Mouse (Mus musculus) limb, embryonic 12.5 days (tissue): Measurements from ENCODE around the gene Gm17720. TPM values are rescaled to one million over a fixed set of nuclear protein-coding genes. Genes with fewer than 3 reads are reported as not detected.
A peak's percentile ranks its signal among the peaks of the same experiment; 100 is the strongest.

Source experiments
- ATAC-seq: fragments of 200-750 bp; cut with Nextera tagmentation; 2 replicates; pipeline ENCODE4 v1.8.0; 2017; ENCODE audit warnings: low read depth, moderate TSS enrichment; ENCODE audit not compliant: insufficient number of reproducible peaks, insufficient read depth, low FRiP score, low TSS enrichment
- H3K27ac ChIP-seq: fragments of 300-500 bp; sonication (generic); 2 replicates; pipeline ENCODE4 v1.5.1; 2016; ENCODE audit warnings: mild to moderate bottlenecking, moderate library complexity
- H3K27me3 ChIP-seq: fragments of 300-500 bp; sonication (generic); 2 replicates; pipeline ENCODE4 v1.6.1; 2016; ENCODE audit warnings: mild to moderate bottlenecking, moderate library complexity
- H3K36me3 ChIP-seq: fragments of 300-500 bp; sonication (generic); 2 replicates; pipeline ENCODE4 v1.6.1; 2016; ENCODE audit warnings: mild to moderate bottlenecking, moderate library complexity
- H3K4me1 ChIP-seq: fragments of 300-500 bp; sonication (generic); replicated peaks from 2 replicates; pipeline ENCODE4 v1.6.1; 2016
- H3K4me2 ChIP-seq: fragments of 300-500 bp; sonication (generic); 2 replicates; pipeline ENCODE4 v1.6.1; 2016; ENCODE audit warnings: mild to moderate bottlenecking, moderate library complexity
- H3K4me3 ChIP-seq: fragments of 300-500 bp; sonication (generic); replicated peaks from 2 replicates; pipeline ENCODE4 v1.5.1; 2016; ENCODE audit warnings: mild to moderate bottlenecking
- H3K9ac ChIP-seq: fragments of 300-500 bp; sonication (generic); replicated peaks from 2 replicates; pipeline ENCODE4 v1.6.1; 2016; ENCODE audit warnings: mild to moderate bottlenecking, moderate library complexity
- H3K9me3 ChIP-seq: fragments of 300-500 bp; sonication (generic); 2 replicates; pipeline ENCODE4 v1.6.1; 2016; ENCODE audit warnings: mild to moderate bottlenecking, moderate library complexity
- WGBS: fragments of 180-500 bp; shearing (Covaris S2); methylation state at CpG from one replicate; pipeline ENCODE4 v1.1.7; 2016; 5-methylcytosine and 5-hydroxymethylcytosine counted together
- polyA plus RNA-seq: library from polyadenylated mRNA; unstranded; fragments of >200 nt; fragmentation: Nextera tagmentation; extraction: Ambion mirVana; gene quantifications from 2 replicates; pipeline ENCODE4 v1.2.1, GENCODE M21; 2016

Gene Gm17720
- polyA plus RNA-seq, 1 experiment from 2014 or later: not detected

- Histone ChIP-seq H3K36me3 (peaks cover 15% of the 10 kb centered on the region; the same call in 1 of the 2 replicates), H3K4me3 (peak within 1 kb of the TSS; percentile 69), H3K9me3 (no peaks in the 10 kb centered on the region), H3K4me2 (peak within 1 kb of the TSS; percentile 88), H3K9ac (peak within 1 kb of the TSS; percentile 74), H3K4me1 (peaks cover 11% of the 10 kb centered on the region), H3K27me3 (no peaks in the 10 kb centered on the region), H3K27ac (no peak within 1 kb of the TSS)
- peak; percentile 87 for ATAC-seq
- 7% methylated on average over 54 of the region's 54 CpGs for WGBS
These were observed 23.0 kb downstream of the Gm17720 start, which contains the start of gene Zfp612 for GRCm38 (mm10) chr8:110079282-110080221. TSS of gene Zfp612 (plus strand) at chr8:110079746.

GRCm38 (mm10) chr8:110074496-110074895 lies 28.1 kb downstream of the Gm17720 start:
- Histone ChIP-seq H3K4me1 (no peaks in the 10 kb centered on the region), H3K36me3 (no peaks in the 10 kb centered on the region), H3K9me3 (no peaks in the 10 kb centered on the region), H3K27ac (no peak overlapping the region), H3K9ac (no peak overlapping the region), H3K27me3 (peaks cover 10% of the 10 kb centered on the region), H3K4me2 (no peak overlapping the region), H3K4me3 (no peak overlapping the region)
- 82% methylated on average over 8 of the region's 8 CpGs for WGBS
- ATAC-seq: no peak

GRCm38 (mm10) chr8:110071600-110071999 lies 31.0 kb downstream of the Gm17720 start:
- H3K27me3 ChIP-seq: peaks cover 10% of the 10 kb centered on the region
- no peak overlapping the region for H3K9ac ChIP-seq
- no peak for ATAC-seq
- no peak overlapping the region for H3K27ac ChIP-seq
- WGBS: 14% methylated on average over 9 of the region's 9 CpGs
- H3K4me1 ChIP-seq: no peaks in the 10 kb centered on the region
- H3K9me3 ChIP-seq: no peaks in the 10 kb centered on the region
- H3K36me3 ChIP-seq: no peaks in the 10 kb centered on the region
- no peak overlapping the region for H3K4me2 ChIP-seq
- no peak overlapping the region for H3K4me3 ChIP-seq

GRCm38 (mm10) chr8:110069706-110070105 lies 32.8 kb downstream of the Gm17720 start:
- Histone ChIP-seq H3K4me2 (no peak overlapping the region), H3K27ac (no peak overlapping the region), H3K4me1 (no peaks in the 10 kb centered on the region), H3K4me3 (no peak overlapping the region), H3K36me3 (no peaks in the 10 kb centered on the region), H3K27me3 (peaks cover 10% of the 10 kb centered on the region), H3K9ac (no peak overlapping the region), H3K9me3 (no peaks in the 10 kb centered on the region)
- no peak for ATAC-seq
- WGBS: 74% methylated on average over 4 of the region's 4 CpGs

- Histone ChIP-seq H3K4me2 (no peak overlapping the region), H3K4me1 (no peaks in the 10 kb centered on the region), H3K9ac (no peak overlapping the region), H3K9me3 (peaks cover 4% of the 10 kb centered on the region; the same call in 1 of the 2 replicates), H3K4me3 (no peak overlapping the region), H3K27me3 (no peaks in the 10 kb centered on the region), H3K27ac (no peak overlapping the region), H3K36me3 (no peaks in the 10 kb centered on the region)
- ATAC-seq: no peak
- WGBS: 86% methylated on average over 4 of the region's 4 CpGs
These were observed 36.9 kb downstream of the Gm17720 start for GRCm38 (mm10) chr8:110065676-110066075.

- no peak for ATAC-seq
- WGBS: 92% methylated on average over 18 of the region's 18 CpGs
These were observed 37.8 kb downstream of the Gm17720 start for GRCm38 (mm10) chr8:110064606-110065365.

GRCm38 (mm10) chr8:110064161-110064560 lies 38.4 kb downstream of the Gm17720 start:
- Histone ChIP-seq H3K4me1 (no peaks in the 10 kb centered on the region), H3K9ac (no peak overlapping the region), H3K27ac (no peak overlapping the region), H3K36me3 (no peaks in the 10 kb centered on the region), H3K4me3 (no peak overlapping the region), H3K9me3 (peaks cover 4% of the 10 kb centered on the region; the same call in 1 of the 2 replicates), H3K4me2 (no peak overlapping the region), H3K27me3 (no peaks in the 10 kb centered on the region)
- no peak for ATAC-seq
- WGBS: 77% methylated on average over 9 of the region's 9 CpGs

More at GRCm38 (mm10) chr8:110064606-110065365, 37.8 kb downstream of the Gm17720 start:
- no peaks in the 10 kb centered on the region for H3K27me3 ChIP-seq
- H3K4me1 ChIP-seq: no peaks in the 10 kb centered on the region
- H3K27ac ChIP-seq: no peak overlapping the region
- H3K4me3 ChIP-seq: no peak overlapping the region
- no peaks in the 10 kb centered on the region for H3K36me3 ChIP-seq
- peaks cover 4% of the 10 kb centered on the region; the same call in 1 of the 2 replicates for H3K9me3 ChIP-seq
- no peak overlapping the region for H3K9ac ChIP-seq
- no peak overlapping the region for H3K4me2 ChIP-seq

GRCm38 (mm10) chr8:110058207-110058606 lies 44.3 kb downstream of the Gm17720 start:
- Histone ChIP-seq H3K27ac (no peak overlapping the region), H3K27me3 (no peaks in the 10 kb centered on the region; the same call in 1 of the 2 replicates), H3K36me3 (no peaks in the 10 kb centered on the region), H3K4me1 (no peaks in the 10 kb centered on the region), H3K4me3 (no peak overlapping the region), H3K9me3 (peaks cover 4% of the 10 kb centered on the region; the same call in 1 of the 2 replicates), H3K9ac (no peak overlapping the region), H3K4me2 (no peak overlapping the region)
- 75% methylated on average over 8 of the region's 8 CpGs for WGBS
- no peak for ATAC-seq

- no peak overlapping the region for H3K9ac ChIP-seq
- H3K36me3 ChIP-seq: no peaks in the 10 kb centered on the region
- 82% methylated on average over 6 of the region's 6 CpGs for WGBS
- H3K4me1 ChIP-seq: no peaks in the 10 kb centered on the region
- H3K4me2 ChIP-seq: no peak overlapping the region
- no peak for ATAC-seq
- H3K9me3 ChIP-seq: no peaks in the 10 kb centered on the region
- no peak overlapping the region for H3K27ac ChIP-seq
- no peak overlapping the region for H3K4me3 ChIP-seq
- H3K27me3 ChIP-seq: no peaks in the 10 kb centered on the region; the same call in 1 of the 2 replicates
These were observed 51.3 kb downstream of the Gm17720 start for GRCm38 (mm10) chr8:110051208-110051607.

GRCm38 (mm10) chr8:110040509-110040908 lies 62.0 kb downstream of the Gm17720 start:
- H3K4me3 ChIP-seq: no peak overlapping the region
- peaks cover 7% of the 10 kb centered on the region; the same call in 1 of the 2 replicates for H3K9me3 ChIP-seq
- no peak overlapping the region for H3K4me2 ChIP-seq
- no peaks in the 10 kb centered on the region for H3K4me1 ChIP-seq
- no peak overlapping the region for H3K9ac ChIP-seq
- H3K36me3 ChIP-seq: no peaks in the 10 kb centered on the region
- 78% methylated on average over 4 of the region's 4 CpGs for WGBS
- H3K27ac ChIP-seq: no peak overlapping the region
- ATAC-seq: no peak
- no peaks in the 10 kb centered on the region for H3K27me3 ChIP-seq

- H3K9me3 ChIP-seq: peaks cover 7% of the 10 kb centered on the region; the same call in 1 of the 2 replicates
- ATAC-seq: no peak
- H3K4me1 ChIP-seq: no peaks in the 10 kb centered on the region
- no peaks in the 10 kb centered on the region for H3K36me3 ChIP-seq
- H3K9ac ChIP-seq: no peak within 1 kb of the TSS
- 78% methylated on average over 5 of the region's 5 CpGs for WGBS
- no peak within 1 kb of the TSS for H3K27ac ChIP-seq
- no peak within 1 kb of the TSS for H3K4me2 ChIP-seq
- no peaks in the 10 kb centered on the region for H3K27me3 ChIP-seq
- no peak within 1 kb of the TSS for H3K4me3 ChIP-seq
These were observed 62.9 kb downstream of the Gm17720 start, which contains the start of gene Chst4 for GRCm38 (mm10) chr8:110039659-110040058. TSS of gene Chst4 (minus strand) at chr8:110039740.
